ENCODE assay signal across 8 mouse cellular contexts in the genomic region with DNA sequence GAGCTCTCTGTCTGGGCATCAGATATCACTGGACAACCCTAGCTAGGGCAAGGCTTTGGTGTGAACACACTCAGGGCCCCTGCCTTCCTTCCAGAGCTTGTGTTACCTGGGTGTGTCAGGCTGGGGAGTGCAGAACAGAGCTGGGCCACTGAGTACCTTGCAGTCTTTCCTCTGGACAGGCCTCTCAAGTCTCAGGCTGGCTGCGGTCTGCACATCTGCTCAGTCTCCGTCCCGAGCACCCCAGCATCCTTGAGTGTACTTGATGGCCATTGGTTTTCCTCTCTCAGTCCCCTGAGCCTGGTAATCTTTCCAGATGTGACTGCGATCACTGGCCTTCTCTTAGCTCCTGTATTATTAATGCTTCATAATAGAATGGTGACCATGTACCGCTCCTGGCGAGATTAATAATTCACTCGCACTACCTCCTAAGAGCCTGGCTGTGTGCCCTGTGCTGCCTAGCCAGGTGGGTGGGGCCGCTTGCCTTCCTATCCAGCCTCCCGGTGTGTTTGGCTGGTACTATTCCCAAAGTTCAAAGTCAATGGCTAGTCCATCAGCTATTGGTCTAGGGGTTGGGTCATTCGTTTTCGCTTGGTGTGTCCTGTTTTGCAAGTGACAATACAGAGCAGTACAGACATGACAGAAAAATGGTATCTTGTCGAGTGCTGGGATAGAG. TPM values are rescaled to one million over a fixed set of nuclear protein-coding genes. Genes with fewer than 3 reads are reported as not detected.
DNase-seq lines count a peak whose midpoint lies in the region; ATAC-seq and TF ChIP-seq lines count a peak whose summit lies in the region.
"Had no signal": no experiment of that assay in that cellular context is flagged by ENCODE, and none has a peak within 500 bp of the region (broad histone marks: within the 10 kb centered on the region; RNA-seq: fewer than 3 reads in every experiment).

No protein-coding gene starts in this region.

- no peak for TF ChIP-seq CTCF in kidney, adult 2 months (conservative IDR thresholded peaks at IDR 0.05; ENCODE audit: insufficient read depth, insufficient read length, low read depth, low read length)

- WGBS in hindbrain, embryonic 13.5 days: 87% methylated on average over 12 of the region's 12 CpGs
- 91% methylated on average over 12 of the region's 12 CpGs for WGBS in hindbrain, embryonic 12.5 days
- 31% methylated on average over 12 of the region's 12 CpGs for WGBS in kidney, adult 2 months
- 84% methylated on average over 12 of the region's 12 CpGs for WGBS in liver, embryonic 13.5 days (ENCODE audit: insufficient replicate concordance)
- 80% methylated on average over 12 of the region's 12 CpGs for WGBS in neural tube, embryonic 15.5 days

- H3K27ac ChIP-seq in hindbrain, embryonic 13.5 days: peak overlapping the region; percentile 30; the same call in 1 of the 2 replicates
- H3K27ac ChIP-seq in hindbrain, embryonic 12.5 days: no peak overlapping the region
- H3K27ac ChIP-seq in kidney, adult 2 months (ENCODE audit: insufficient read depth, low read depth, low read length): peak overlapping the region; percentile 86
- H3K27ac ChIP-seq in liver, embryonic 13.5 days: peak overlapping the region; percentile 15
- H3K27ac ChIP-seq in neural tube, embryonic 15.5 days (replicated peaks): 0 out of 2 replicates have a peak overlapping the region, but pooled peaks have one; percentile 28

- no peaks in the 10 kb centered on the region for H3K27me3 ChIP-seq in hindbrain, embryonic 13.5 days
- no peaks in the 10 kb centered on the region for H3K27me3 ChIP-seq in hindbrain, embryonic 12.5 days
- H3K27me3 ChIP-seq in kidney, adult 2 months (replicated peaks; ENCODE audit: control insufficient read depth, insufficient read depth, low read length): no peaks in the 10 kb centered on the region
- H3K27me3 ChIP-seq in liver, embryonic 13.5 days: no peaks in the 10 kb centered on the region
- H3K27me3 ChIP-seq in neural tube, embryonic 15.5 days (replicated peaks): no peaks in the 10 kb centered on the region

- no peak for TF ChIP-seq POLR2A in kidney, adult 2 months (IDR thresholded peaks at IDR 0.05; ENCODE audit: low read depth, low read length)

- DNase-seq in kidney, adult 2 months: peak; percentile 97
- DNase-seq in liver, embryonic 13.5 days: no peak
- no peak for DNase-seq in c-Kit-positive CD71-positive TER-119-positive erythroid progenitor cells, embryonic 14.5 days (ENCODE audit: low spot score)
- DNase-seq in gastrocnemius, postnatal 4 days (ENCODE audit: low spot score in 2 of 2): no peak
- DNase-seq: right cerebral cortex, postnatal 25 days had no signal

- H3K9me3 ChIP-seq in hindbrain, embryonic 13.5 days: no peaks in the 10 kb centered on the region
- H3K9me3 ChIP-seq in hindbrain, embryonic 12.5 days (replicated peaks): no peaks in the 10 kb centered on the region
- H3K9me3 ChIP-seq in liver, embryonic 13.5 days (replicated peaks): no peaks in the 10 kb centered on the region
- no peaks in the 10 kb centered on the region for H3K9me3 ChIP-seq in neural tube, embryonic 15.5 days (replicated peaks)

- no peak overlapping the region for H3K9ac ChIP-seq in hindbrain, embryonic 13.5 days
- H3K9ac ChIP-seq in hindbrain, embryonic 12.5 days: no peak overlapping the region
- no peak overlapping the region for H3K9ac ChIP-seq in liver, embryonic 13.5 days
- no peak overlapping the region for H3K9ac ChIP-seq in neural tube, embryonic 15.5 days (replicated peaks)

- peaks cover 29% of the 10 kb centered on the region for H3K36me3 ChIP-seq in hindbrain, embryonic 13.5 days
- H3K36me3 ChIP-seq in hindbrain, embryonic 12.5 days: 0 out of 2 replicates have a peak, but pooled peaks cover 19% of the 10 kb centered on the region
- H3K36me3 ChIP-seq in kidney, adult 2 months (ENCODE audit: control insufficient read depth, insufficient read depth, low read length): no peaks in the 10 kb centered on the region
- H3K36me3 ChIP-seq in liver, embryonic 13.5 days: peaks cover 43% of the 10 kb centered on the region
- H3K36me3 ChIP-seq in neural tube, embryonic 15.5 days: peaks cover 22% of the 10 kb centered on the region

- no peak overlapping the region for H3K4me3 ChIP-seq in hindbrain, embryonic 13.5 days
- H3K4me3 ChIP-seq in hindbrain, embryonic 12.5 days: no peak overlapping the region
- H3K4me3 ChIP-seq in kidney, adult 2 months (ENCODE audit: insufficient read depth, low read depth, low read length): 0 out of 2 replicates have a peak overlapping the region, but pooled peaks have one; percentile 2
- H3K4me3 ChIP-seq in liver, embryonic 13.5 days (replicated peaks): no peak overlapping the region
- H3K4me3 ChIP-seq in neural tube, embryonic 15.5 days (replicated peaks): no peak overlapping the region

- peaks cover 48% of the 10 kb centered on the region for H3K4me1 ChIP-seq in hindbrain, embryonic 13.5 days (replicated peaks)
- peaks cover 41% of the 10 kb centered on the region for H3K4me1 ChIP-seq in hindbrain, embryonic 12.5 days
- H3K4me1 ChIP-seq in kidney, adult 2 months (ENCODE audit: control insufficient read depth, insufficient read depth, low read length): peaks cover 37% of the 10 kb centered on the region
- peaks cover 66% of the 10 kb centered on the region for H3K4me1 ChIP-seq in liver, embryonic 13.5 days (replicated peaks)
- H3K4me1 ChIP-seq in neural tube, embryonic 15.5 days: peaks cover 50% of the 10 kb centered on the region

- H3K4me2 ChIP-seq in hindbrain, embryonic 13.5 days: no peak overlapping the region
- H3K4me2 ChIP-seq in hindbrain, embryonic 12.5 days (replicated peaks): no peak overlapping the region
- no peak overlapping the region for H3K4me2 ChIP-seq in liver, embryonic 13.5 days
- no peak overlapping the region for H3K4me2 ChIP-seq in neural tube, embryonic 15.5 days

- no peak for ATAC-seq in hindbrain, embryonic 13.5 days (ENCODE audit: low FRiP score)
- no peak for ATAC-seq in hindbrain, embryonic 12.5 days (ENCODE audit: low FRiP score)
- ATAC-seq in liver, embryonic 13.5 days (ENCODE audit: low read depth): peak; percentile 47
- ATAC-seq in neural tube, embryonic 15.5 days (ENCODE audit: low FRiP score): no peak

RNA-seq across cellular contexts. Expression of gene Gramd4, which starts 34.6 kb away (rescaled TPM):
- 33.9 and 36.4 TPM in 2 replicates for polyA plus RNA-seq in hindbrain, embryonic 13.5 days (2015; fragmentation: Nextera tagmentation; extraction: Ambion mirVana)
- 32.5 and 35.2 TPM in 2 replicates for polyA plus RNA-seq in hindbrain, embryonic 12.5 days (2016; fragmentation: Nextera tagmentation; extraction: Ambion mirVana)
- 18.9 and 20.6 TPM in 2 replicates for polyA plus RNA-seq in kidney, adult 2 months (2012; rRNA removed)
- polyA plus RNA-seq in liver, embryonic 13.5 days (2015; fragmentation: Nextera tagmentation; extraction: Ambion mirVana): 6.8 and 7.0 TPM in 2 replicates
- 25.4 and 25.8 TPM in 2 replicates for polyA plus RNA-seq in neural tube, embryonic 15.5 days (2015; fragmentation: Nextera tagmentation; extraction: Ambion mirVana)
- 10 to 100 TPM; 11.0 to 12.3 TPM for total RNA-seq in gastrocnemius, postnatal 4 days (2021)

RNA-seq across cellular contexts. Expression of gene Celsr1, which starts 58.6 kb away (rescaled TPM):
- 1.6 and 1.8 TPM in 2 replicates for polyA plus RNA-seq in hindbrain, embryonic 13.5 days (2015; fragmentation: Nextera tagmentation; extraction: Ambion mirVana)
- polyA plus RNA-seq in hindbrain, embryonic 12.5 days (2016; fragmentation: Nextera tagmentation; extraction: Ambion mirVana): 3.4 and 4.3 TPM in 2 replicates
- 12.4 and 16.8 TPM in 2 replicates for polyA plus RNA-seq in kidney, adult 2 months (2012; rRNA removed)
- 0.06 and 0.20 TPM in 2 replicates for polyA plus RNA-seq in liver, embryonic 13.5 days (2015; fragmentation: Nextera tagmentation; extraction: Ambion mirVana)
- polyA plus RNA-seq in neural tube, embryonic 15.5 days (2015; fragmentation: Nextera tagmentation; extraction: Ambion mirVana): 0.88 and 1.4 TPM in 2 replicates
- 1 to 10 TPM; 1.6 to 1.7 TPM for total RNA-seq in gastrocnemius, postnatal 4 days (2021)
